ENCODE assay signal across 11 mouse cellular contexts in the genomic region with DNA sequence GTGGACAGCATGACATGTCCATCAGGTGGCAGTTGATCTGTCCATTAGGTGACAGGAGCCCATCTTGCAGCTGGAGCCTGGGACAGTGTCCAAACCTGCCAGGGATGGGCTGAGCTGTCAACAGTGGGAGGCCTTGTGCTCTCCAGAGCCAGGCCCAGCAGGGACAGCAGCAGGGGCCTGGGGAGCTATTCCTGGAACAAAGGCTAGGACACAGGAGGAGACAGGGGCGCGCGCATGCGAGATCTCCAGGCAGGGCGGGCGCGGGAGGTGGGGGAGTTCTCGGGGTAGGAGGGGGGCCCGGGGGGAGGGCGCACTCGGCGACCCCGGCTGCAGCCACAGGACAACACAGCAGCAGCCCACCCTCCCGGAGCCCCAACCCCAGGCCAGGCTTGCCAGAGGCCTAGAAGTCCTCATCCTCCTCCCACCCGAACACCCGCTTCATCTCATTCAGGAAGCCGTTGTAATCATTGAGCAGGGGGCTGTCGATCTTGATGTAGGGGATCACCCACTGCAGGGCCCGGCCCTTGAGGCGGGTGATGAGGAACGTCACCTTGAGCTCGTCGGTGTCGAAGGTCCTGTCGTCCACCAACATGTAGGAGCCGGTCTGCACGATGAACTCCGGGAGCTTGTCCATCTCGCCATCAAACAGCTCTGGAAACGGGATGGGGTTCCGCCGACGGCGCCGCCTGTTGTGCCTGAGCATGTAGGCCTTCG. TPM values are rescaled to one million over a fixed set of nuclear protein-coding genes. Genes with fewer than 3 reads are reported as not detected.
A peak's percentile ranks its signal among the peaks of the same experiment; 100 is the strongest.
DNase-seq lines count a peak whose midpoint lies in the region; ATAC-seq and TF ChIP-seq lines count a peak whose summit lies in the region.
"Not testable (repeated sequence)": the region's sequence is repeated elsewhere in the genome, so short reads cannot be mapped to it uniquely, and the experiment has no call there.
"Had no signal": no experiment of that assay in that cellular context is flagged by ENCODE, and none has a peak within 500 bp of the region (broad histone marks: within the 10 kb centered on the region; RNA-seq: fewer than 3 reads in every experiment).

No protein-coding gene starts in this region.

- DNase-seq in forebrain, embryonic 11.5 days (ENCODE audit: low spot score); layer of hippocampus, adult 2 months (ENCODE audit: low spot score in 2 of 2); liver, postnatal 0 days: not testable (repeated sequence)

- not testable (repeated sequence) for H3K27ac ChIP-seq in forebrain, embryonic 11.5 days (ENCODE audit: low read depth, low read length); heart, embryonic 13.5 days (replicated peaks); hindbrain, embryonic 16.5 days (ENCODE audit: low read depth, low read length); liver, postnatal 0 days (ENCODE audit: low read depth); midbrain, embryonic 12.5 days (replicated peaks)
- H3K27ac ChIP-seq in layer of hippocampus, adult 2 months, result peak overlapping the region; percentile 89; the same call in 1 of the 2 replicates

- H3K9ac ChIP-seq in forebrain, embryonic 11.5 days (ENCODE audit: low read length); hindbrain, embryonic 16.5 days (ENCODE audit: low read depth, low read length); liver, postnatal 0 days (replicated peaks); midbrain, embryonic 12.5 days (replicated peaks): not testable (repeated sequence)
- H3K9ac ChIP-seq in heart, embryonic 13.5 days, result peak overlapping the region; percentile 59; the same call in 1 of the 2 replicates

- TF ChIP-seq EP300 in liver, postnatal 0 days (IDR thresholded peaks at IDR 0.05; ENCODE audit: low read depth), result not testable (repeated sequence)

- not testable (repeated sequence) for H3K4me1 ChIP-seq in forebrain, embryonic 11.5 days (replicated peaks; ENCODE audit: control insufficient read depth, insufficient read depth, low read length); heart, embryonic 13.5 days; hindbrain, embryonic 16.5 days (ENCODE audit: control insufficient read depth, insufficient read depth, low read depth, low read length); liver, postnatal 0 days (ENCODE audit: insufficient read depth); midbrain, embryonic 12.5 days

- WGBS in forebrain, embryonic 11.5 days, result no CpG with 5 or more reads among the region's 36 CpGs
- no CpG with 5 or more reads among the region's 36 CpGs for WGBS in heart, embryonic 13.5 days
- no CpG with 5 or more reads among the region's 36 CpGs for WGBS in hindbrain, embryonic 16.5 days
- no CpG with 5 or more reads among the region's 36 CpGs for WGBS in liver, postnatal 0 days (ENCODE audit: insufficient replicate concordance)
- WGBS in midbrain, embryonic 12.5 days, result no CpG with 5 or more reads among the region's 36 CpGs

- not testable (repeated sequence) for H3K27me3 ChIP-seq in forebrain, embryonic 11.5 days (ENCODE audit: control insufficient read depth, insufficient read depth, low read length); heart, embryonic 13.5 days (replicated peaks); hindbrain, embryonic 16.5 days (replicated peaks; ENCODE audit: control insufficient read depth, insufficient read depth, low read length); liver, postnatal 0 days (ENCODE audit: insufficient read depth, low read length); midbrain, embryonic 12.5 days

- not testable (repeated sequence) for TF ChIP-seq CTCF in layer of hippocampus, adult 2 months (conservative IDR thresholded peaks at IDR 0.05); liver, postnatal 0 days (IDR thresholded peaks at IDR 0.05; ENCODE audit: low read depth)

- H3K4me2 ChIP-seq in forebrain, embryonic 11.5 days (ENCODE audit: low read depth, low read length, severe bottlenecking); liver, postnatal 0 days (ENCODE audit: low read depth, low read length): not testable (repeated sequence)
- peak overlapping the region; percentile 53 for H3K4me2 ChIP-seq in heart, embryonic 13.5 days
- peak overlapping the region; percentile 48 for H3K4me2 ChIP-seq in hindbrain, embryonic 16.5 days (ENCODE audit: low read length)
- H3K4me2 ChIP-seq in midbrain, embryonic 12.5 days (replicated peaks), result peak overlapping the region; percentile 43

- peak overlapping the region; percentile 22; the same call in 1 of the 2 replicates for H3K4me3 ChIP-seq in forebrain, embryonic 11.5 days (ENCODE audit: low read depth, low read length)
- H3K4me3 ChIP-seq in heart, embryonic 13.5 days, result peak overlapping the region; percentile 46
- H3K4me3 ChIP-seq in hindbrain, embryonic 16.5 days (ENCODE audit: low read length), result peak overlapping the region; percentile 32
- peak overlapping the region; percentile 49 for H3K4me3 ChIP-seq in layer of hippocampus, adult 2 months
- H3K4me3 ChIP-seq in liver, postnatal 0 days (ENCODE audit: low read depth, low read length), result not testable (repeated sequence)
- H3K4me3 ChIP-seq in midbrain, embryonic 12.5 days, result peak overlapping the region; percentile 28

- H3K36me3 ChIP-seq in forebrain, embryonic 11.5 days (ENCODE audit: control insufficient read depth, insufficient read depth, low read length); heart, embryonic 13.5 days; hindbrain, embryonic 16.5 days (ENCODE audit: control insufficient read depth, insufficient read depth, low read length); liver, postnatal 0 days (replicated peaks; ENCODE audit: insufficient read depth, low read length); midbrain, embryonic 12.5 days: not testable (repeated sequence)

- peak; percentile 49 for ATAC-seq in activated CD4-positive, CD25-positive, alpha-beta regulatory T cell, adult 4 months
- ATAC-seq in forebrain, embryonic 11.5 days (replicated peaks; ENCODE audit: low FRiP score), result peak; percentile 70
- peak; percentile 75 for ATAC-seq in heart, embryonic 13.5 days (ENCODE audit: extremely low read depth, insufficient number of reproducible peaks, low FRiP score, low TSS enrichment)
- ATAC-seq in hindbrain, embryonic 16.5 days, result peak; percentile 55
- ATAC-seq in liver, postnatal 0 days, result peak; percentile 21
- ATAC-seq in midbrain, embryonic 12.5 days (ENCODE audit: low FRiP score, low read depth), result peak; percentile 60
- peak; percentile 13; the same call in 1 of the 2 replicates for ATAC-seq in neutrophil, adult 5-6 weeks (ENCODE audit: extremely low read depth, insufficient number of reproducible peaks, low FRiP score, poor library complexity, severe bottlenecking)

- H3K9me3 ChIP-seq in forebrain, embryonic 11.5 days (ENCODE audit: control insufficient read depth, low read length); heart, embryonic 13.5 days; hindbrain, embryonic 16.5 days (ENCODE audit: control insufficient read depth, low read length); liver, postnatal 0 days (ENCODE audit: low read length); midbrain, embryonic 12.5 days: not testable (repeated sequence)

RNA-seq across cellular contexts. Expression of a gene that starts 0.5 kb away (rescaled TPM):
- 10 to 100 TPM; 10.8 to 11.9 TPM for polyA plus RNA-seq in activated CD4-positive, CD25-positive, alpha-beta regulatory T cell, adult 4 months (2017; shearing (Covaris generic))
- polyA plus RNA-seq in forebrain, embryonic 11.5 days (2014; fragmentation: Nextera tagmentation; extraction: Ambion mirVana), result 66.1 and 72.2 TPM in 2 replicates
- polyA plus RNA-seq in heart, embryonic 13.5 days (2015; fragmentation: Nextera tagmentation; extraction: Ambion mirVana), result 65.3 and 77.3 TPM in 2 replicates
- polyA plus RNA-seq in hindbrain, embryonic 16.5 days (2015; fragmentation: Nextera tagmentation; extraction: Ambion mirVana), result 179 and 188 TPM in 2 replicates
- total RNA-seq in layer of hippocampus, adult 2 months (2021), result 100 to 1,000 TPM; 164 to 168 TPM
- 9.3 and 10.2 TPM in 2 replicates for polyA plus RNA-seq in liver, postnatal 0 days (2015; fragmentation: Nextera tagmentation; extraction: Ambion mirVana)
- 95.3 and 98.2 TPM in 2 replicates for polyA plus RNA-seq in midbrain, embryonic 12.5 days (2016; fragmentation: Nextera tagmentation; extraction: Ambion mirVana)
- 1.6 and 3.4 TPM in 2 replicates for total RNA-seq in neutrophil, adult 5-6 weeks (2017)
- total RNA-seq: MEL had no signal

RNA-seq across cellular contexts. Expression of a gene that starts 26.2 kb away (rescaled TPM):
- 10 to 100 TPM; 18.9 to 19.7 TPM for polyA plus RNA-seq in activated CD4-positive, CD25-positive, alpha-beta regulatory T cell, adult 4 months (2017; shearing (Covaris generic))
- 75.2 and 79.8 TPM in 2 replicates for polyA plus RNA-seq in forebrain, embryonic 11.5 days (2014; fragmentation: Nextera tagmentation; extraction: Ambion mirVana)
- 94.3 and 99.2 TPM in 2 replicates for polyA plus RNA-seq in heart, embryonic 13.5 days (2015; fragmentation: Nextera tagmentation; extraction: Ambion mirVana)
- 223 and 232 TPM in 2 replicates for polyA plus RNA-seq in hindbrain, embryonic 16.5 days (2015; fragmentation: Nextera tagmentation; extraction: Ambion mirVana)
- 100 to 1,000 TPM; 198 to 264 TPM for total RNA-seq in layer of hippocampus, adult 2 months (2021)
- polyA plus RNA-seq in liver, postnatal 0 days (2015; fragmentation: Nextera tagmentation; extraction: Ambion mirVana), result 9.1 and 9.4 TPM in 2 replicates
- 109 and 113 TPM in 2 replicates for polyA plus RNA-seq in midbrain, embryonic 12.5 days (2016; fragmentation: Nextera tagmentation; extraction: Ambion mirVana)
- total RNA-seq in neutrophil, adult 5-6 weeks (2017), result 1.5 TPM in 1 of 2 replicates, not detected in the other
- total RNA-seq: MEL had no signal

RNA-seq across cellular contexts. Expression of a gene that starts 54.9 kb away (rescaled TPM):
- not detected for polyA plus RNA-seq in activated CD4-positive, CD25-positive, alpha-beta regulatory T cell, adult 4 months (2017; shearing (Covaris generic))
- polyA plus RNA-seq in forebrain, embryonic 11.5 days (2014; fragmentation: Nextera tagmentation; extraction: Ambion mirVana), result 0.35 TPM in 1 of 2 replicates, not detected in the other
- 0.33 and 0.40 TPM in 2 replicates for polyA plus RNA-seq in heart, embryonic 13.5 days (2015; fragmentation: Nextera tagmentation; extraction: Ambion mirVana)
- 0.11 and 0.28 TPM in 2 replicates for polyA plus RNA-seq in hindbrain, embryonic 16.5 days (2015; fragmentation: Nextera tagmentation; extraction: Ambion mirVana)
- total RNA-seq in layer of hippocampus, adult 2 months (2021), result not detected
- polyA plus RNA-seq in liver, postnatal 0 days (2015; fragmentation: Nextera tagmentation; extraction: Ambion mirVana), result 0.12 and 0.24 TPM in 2 replicates
- polyA plus RNA-seq in midbrain, embryonic 12.5 days (2016; fragmentation: Nextera tagmentation; extraction: Ambion mirVana), result 0.13 and 0.21 TPM in 2 replicates
- total RNA-seq in neutrophil, adult 5-6 weeks (2017), result not detected in 2 replicates
- total RNA-seq: heart, adult 2 months; MEL had no signal
- polyA plus RNA-seq: heart, adult 2 months; urinary bladder, adult 2 months had no signal

Comparison
In these comparisons a context has a peak if more than half of its experiments do, and no peak if none do; other contexts are left out.
1. ATAC-seq: peak in every context shown above with its lines; median percentile 75 in heart, embryonic 13.5 days; 70 in forebrain, embryonic 11.5 days; 60 in midbrain, embryonic 12.5 days; 55 in hindbrain, embryonic 16.5 days; 49 in activated CD4-positive, CD25-positive, alpha-beta regulatory T cell, adult 4 months; 21 in liver, postnatal 0 days; 13 in neutrophil, adult 5-6 weeks.